Mouse (Mus musculus) neural tube, embryonic 12.5 days (tissue): ENCODE measurements around the gene Col4a3. TPM values are rescaled to one million over a fixed set of nuclear protein-coding genes. Genes with fewer than 3 reads are reported as not detected.
A peak's percentile ranks its signal among the peaks of the same experiment; 100 is the strongest.

Experiments used
- ATAC-seq: fragments of 200-750 bp; cut with Nextera tagmentation; 2 replicates; pipeline ENCODE4 v1.8.0; 2017; ENCODE audit warnings: low read depth, mild to moderate bottlenecking, moderate TSS enrichment, moderate library complexity; ENCODE audit not compliant: low FRiP score
- H3K27ac ChIP-seq: fragments of 300-500 bp; sonication (generic); 2 replicates; pipeline ENCODE4 v1.5.1; 2016
- H3K27me3 ChIP-seq: fragments of 300-500 bp; sonication (generic); replicated peaks from 2 replicates; pipeline ENCODE4 v1.6.1; 2016; ENCODE audit warnings: mild to moderate bottlenecking
- H3K36me3 ChIP-seq: fragments of 300-500 bp; sonication (generic); 2 replicates; pipeline ENCODE4 v1.6.1; 2016; ENCODE audit warnings: mild to moderate bottlenecking
- H3K4me1 ChIP-seq: fragments of 300-500 bp; sonication (generic); 2 replicates; pipeline ENCODE4 v1.6.1; 2016
- H3K4me2 ChIP-seq: fragments of 300-500 bp; sonication (generic); replicated peaks from 2 replicates; pipeline ENCODE4 v1.6.1; 2016; ENCODE audit warnings: mild to moderate bottlenecking
- H3K4me3 ChIP-seq: fragments of 300-500 bp; sonication (generic); 2 replicates; pipeline ENCODE4 v1.5.1; 2016
- H3K9ac ChIP-seq: fragments of 300-500 bp; sonication (generic); 2 replicates; pipeline ENCODE4 v1.6.1; 2016; ENCODE audit warnings: mild to moderate bottlenecking
- H3K9me3 ChIP-seq: fragments of 300-500 bp; sonication (generic); 2 replicates; pipeline ENCODE4 v1.6.1; 2016; ENCODE audit warnings: mild to moderate bottlenecking
- WGBS: fragments of 180-500 bp; shearing (Covaris S2); methylation state at CpG from one replicate; pipeline ENCODE4 v1.1.7; 2016; 5-methylcytosine and 5-hydroxymethylcytosine counted together
- polyA plus RNA-seq: library from polyadenylated mRNA; unstranded; fragments of >200 nt; fragmentation: Nextera tagmentation; extraction: Ambion mirVana; gene quantifications from 2 replicates; pipeline ENCODE4 v1.2.1, GENCODE M21; 2016

Col4a3 gene
- polyA plus RNA-seq, 1 experiment from 2014 or later, result 0.23 TPM

- no peaks in the 10 kb centered on the region for H3K9me3 ChIP-seq
- no peaks in the 10 kb centered on the region for H3K36me3 ChIP-seq
- no peak for ATAC-seq
- no peaks in the 10 kb centered on the region for H3K4me1 ChIP-seq
- no peak overlapping the region for H3K9ac ChIP-seq
- H3K4me3 ChIP-seq, result no peak overlapping the region
- no peaks in the 10 kb centered on the region for H3K27me3 ChIP-seq
- WGBS, result 63% methylated on average over 5 of the region's 5 CpGs
- H3K4me2 ChIP-seq, result no peak overlapping the region
- H3K27ac ChIP-seq, result no peak overlapping the region
Measured at GRCm38 (mm10) chr1:82618001-82618400, 31.3 kb downstream of the Col4a3 start.

- H3K4me2 ChIP-seq, result no peak overlapping the region
- no peak overlapping the region for H3K4me3 ChIP-seq
- H3K9ac ChIP-seq, result no peak overlapping the region
- no peaks in the 10 kb centered on the region for H3K9me3 ChIP-seq
- H3K27ac ChIP-seq, result no peak overlapping the region
- no peak for ATAC-seq
- H3K36me3 ChIP-seq, result no peaks in the 10 kb centered on the region
- 88% methylated on average over 5 of the region's 5 CpGs for WGBS
- H3K27me3 ChIP-seq, result no peaks in the 10 kb centered on the region
- H3K4me1 ChIP-seq, result no peaks in the 10 kb centered on the region
Measured at GRCm38 (mm10) chr1:82618592-82618991, 31.9 kb downstream of the Col4a3 start.

DNA sequence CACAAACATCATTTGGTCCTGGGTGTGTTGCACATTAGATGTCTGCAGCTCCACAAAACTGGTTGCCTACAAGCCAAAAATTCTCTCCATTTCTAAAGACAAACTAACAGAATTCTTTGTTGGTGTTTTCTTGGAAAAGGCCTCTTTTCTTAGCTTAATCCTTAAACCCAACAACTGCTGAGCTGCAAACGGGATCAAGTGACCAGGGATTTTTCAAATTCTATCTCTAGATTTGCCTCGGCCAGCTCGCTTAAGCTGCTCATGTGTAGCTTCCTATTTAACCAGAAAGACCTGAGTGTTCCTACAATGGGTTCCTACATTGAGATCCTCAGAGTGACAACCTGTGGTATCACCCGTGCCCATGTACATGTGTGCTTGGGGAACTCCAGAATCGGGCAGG, 33.3 kb downstream of the Col4a3 start:
- WGBS, result 91% methylated on average over 5 of the region's 5 CpGs
- no peak for ATAC-seq
- no peak overlapping the region for H3K9ac ChIP-seq

DNA sequence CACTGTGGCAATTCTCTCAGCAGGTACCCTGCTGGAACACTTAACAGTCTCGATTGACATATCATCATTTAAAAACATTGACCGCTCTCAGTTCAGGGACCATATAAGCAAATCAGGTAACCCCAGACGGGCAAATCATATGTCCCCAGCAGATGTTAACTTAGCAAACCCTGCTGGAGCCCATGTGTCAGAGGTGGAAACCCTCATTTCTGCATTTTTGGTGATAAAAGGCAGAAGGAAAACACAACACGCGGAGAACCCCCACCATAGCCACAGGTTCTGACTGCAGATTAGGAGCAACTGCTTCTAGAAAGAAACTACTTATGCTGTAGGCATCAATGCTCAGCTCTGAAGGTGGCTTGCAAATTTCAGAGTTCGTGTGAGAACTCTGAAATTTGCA, 38.2 kb downstream of the Col4a3 start:
- no peak overlapping the region for H3K4me2 ChIP-seq
- ATAC-seq, result no peak
- H3K27ac ChIP-seq, result no peak overlapping the region
- H3K9ac ChIP-seq, result no peak overlapping the region
- no peaks in the 10 kb centered on the region for H3K4me1 ChIP-seq
- H3K27me3 ChIP-seq, result no peaks in the 10 kb centered on the region
- 78% methylated on average over 6 of the region's 6 CpGs for WGBS
- H3K4me3 ChIP-seq, result no peak overlapping the region
- no peaks in the 10 kb centered on the region for H3K36me3 ChIP-seq
- H3K9me3 ChIP-seq, result no peaks in the 10 kb centered on the region

More for the DNA sequence above, 33.3 kb downstream of the Col4a3 start:
- H3K27me3 ChIP-seq, result no peaks in the 10 kb centered on the region
- no peaks in the 10 kb centered on the region for H3K36me3 ChIP-seq
- no peaks in the 10 kb centered on the region for H3K4me1 ChIP-seq
- H3K27ac ChIP-seq, result no peak overlapping the region
- H3K9me3 ChIP-seq, result no peaks in the 10 kb centered on the region
- no peak overlapping the region for H3K4me3 ChIP-seq
- no peak overlapping the region for H3K4me2 ChIP-seq

GRCm38 (mm10) chr1:82625474-82625873, 38.8 kb downstream of the Col4a3 start:
- H3K36me3 ChIP-seq, result no peaks in the 10 kb centered on the region
- WGBS, result 90% methylated on average over 2 of the region's 2 CpGs
- H3K27ac ChIP-seq, result no peak overlapping the region
- H3K4me1 ChIP-seq, result no peaks in the 10 kb centered on the region
- H3K27me3 ChIP-seq, result no peaks in the 10 kb centered on the region
- no peak for ATAC-seq
- no peak overlapping the region for H3K9ac ChIP-seq
- no peak overlapping the region for H3K4me3 ChIP-seq
- no peak overlapping the region for H3K4me2 ChIP-seq
- H3K9me3 ChIP-seq, result no peaks in the 10 kb centered on the region

DNA sequence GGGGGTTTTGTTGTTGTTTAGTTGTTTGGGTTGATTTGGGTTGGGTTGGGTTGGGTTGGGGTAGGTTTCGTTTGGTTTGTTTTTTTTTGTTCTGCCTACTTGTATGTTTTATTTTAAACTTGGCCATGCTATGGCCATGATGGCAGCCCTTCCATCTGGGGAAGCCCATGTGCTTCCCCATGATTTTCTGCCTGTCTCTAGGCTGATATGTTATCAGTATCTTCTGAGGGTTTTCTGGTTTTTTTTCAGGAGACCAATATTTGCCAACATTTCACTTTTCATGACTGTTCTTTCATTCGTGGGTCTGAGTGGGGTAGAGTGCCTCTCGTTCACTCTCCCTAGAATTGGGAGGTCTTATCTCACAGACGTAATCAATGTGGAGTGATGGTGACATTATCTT, 40.9 kb downstream of the Col4a3 start:
- no peak overlapping the region for H3K27ac ChIP-seq
- H3K27me3 ChIP-seq, result no peaks in the 10 kb centered on the region
- 85% methylated on average over 4 of the region's 4 CpGs for WGBS
- no peak overlapping the region for H3K9ac ChIP-seq
- H3K36me3 ChIP-seq, result no peaks in the 10 kb centered on the region
- no peak overlapping the region for H3K4me3 ChIP-seq
- no peak for ATAC-seq
- H3K9me3 ChIP-seq, result no peaks in the 10 kb centered on the region
- H3K4me1 ChIP-seq, result no peaks in the 10 kb centered on the region
- H3K4me2 ChIP-seq, result no peak overlapping the region

DNA sequence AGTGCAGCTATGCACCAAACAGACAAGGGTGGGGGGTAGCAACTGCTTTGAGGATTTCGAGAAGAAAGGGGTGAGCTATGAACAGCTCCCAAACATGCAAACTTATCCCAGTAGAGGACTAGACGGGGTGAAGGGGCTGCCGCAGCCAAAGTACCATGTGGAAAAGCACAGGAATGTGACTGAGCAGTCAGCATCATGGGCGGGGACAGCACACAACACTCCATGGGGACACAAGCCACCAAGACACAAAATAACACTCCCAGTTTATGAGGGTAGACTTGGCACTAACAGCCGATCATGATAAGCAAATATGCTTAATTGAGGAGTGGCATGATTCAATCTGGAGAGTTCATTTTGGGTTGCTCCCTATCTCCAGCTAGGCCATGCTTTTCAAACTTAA, 42.8 kb downstream of the Col4a3 start:
- H3K9ac ChIP-seq, result no peak overlapping the region
- no peak for ATAC-seq
- no peak overlapping the region for H3K4me2 ChIP-seq
- H3K9me3 ChIP-seq, result no peaks in the 10 kb centered on the region
- no peaks in the 10 kb centered on the region for H3K36me3 ChIP-seq
- no peaks in the 10 kb centered on the region for H3K27me3 ChIP-seq
- H3K4me1 ChIP-seq, result peaks cover 3% of the 10 kb centered on the region; the same call in 1 of the 2 replicates
- no peak overlapping the region for H3K27ac ChIP-seq
- no peak overlapping the region for H3K4me3 ChIP-seq
- WGBS, result 87% methylated on average over 5 of the region's 5 CpGs

- Histone ChIP-seq H3K9me3 (no peaks in the 10 kb centered on the region), H3K4me1 (peaks cover 5% of the 10 kb centered on the region; the same call in 1 of the 2 replicates), H3K9ac (no peak overlapping the region), H3K4me3 (no peak overlapping the region), H3K27me3 (no peaks in the 10 kb centered on the region), H3K27ac (no peak overlapping the region), H3K36me3 (no peaks in the 10 kb centered on the region), H3K4me2 (no peak overlapping the region)
- 81% methylated on average over 6 of the region's 6 CpGs for WGBS
- ATAC-seq, result no peak
Measured at GRCm38 (mm10) chr1:82631169-82631792, 44.6 kb downstream of the Col4a3 start.

GRCm38 (mm10) chr1:82634545-82635253, 48.0 kb downstream of the Col4a3 start:
- 83% methylated on average over 19 of the region's 19 CpGs for WGBS
- no peaks in the 10 kb centered on the region for H3K9me3 ChIP-seq
- no peak overlapping the region for H3K27ac ChIP-seq
- no peak overlapping the region for H3K4me2 ChIP-seq
- no peak overlapping the region for H3K4me3 ChIP-seq
- H3K9ac ChIP-seq, result no peak overlapping the region
- no peaks in the 10 kb centered on the region for H3K36me3 ChIP-seq
- H3K4me1 ChIP-seq, result peaks cover 5% of the 10 kb centered on the region; the same call in 1 of the 2 replicates
- H3K27me3 ChIP-seq, result no peaks in the 10 kb centered on the region
- ATAC-seq, result peak; percentile 65

- H3K27ac ChIP-seq, result no peak overlapping the region
- no peak overlapping the region for H3K4me2 ChIP-seq
- H3K9me3 ChIP-seq, result no peaks in the 10 kb centered on the region
- no peak for ATAC-seq
- H3K9ac ChIP-seq, result no peak overlapping the region
- no peaks in the 10 kb centered on the region for H3K36me3 ChIP-seq
- H3K4me3 ChIP-seq, result no peak overlapping the region
- H3K4me1 ChIP-seq, result peaks cover 5% of the 10 kb centered on the region; the same call in 1 of the 2 replicates
- H3K27me3 ChIP-seq, result no peaks in the 10 kb centered on the region
- 89% methylated on average over 9 of the region's 9 CpGs for WGBS
Measured at GRCm38 (mm10) chr1:82635254-82635620, 48.5 kb downstream of the Col4a3 start.

DNA sequence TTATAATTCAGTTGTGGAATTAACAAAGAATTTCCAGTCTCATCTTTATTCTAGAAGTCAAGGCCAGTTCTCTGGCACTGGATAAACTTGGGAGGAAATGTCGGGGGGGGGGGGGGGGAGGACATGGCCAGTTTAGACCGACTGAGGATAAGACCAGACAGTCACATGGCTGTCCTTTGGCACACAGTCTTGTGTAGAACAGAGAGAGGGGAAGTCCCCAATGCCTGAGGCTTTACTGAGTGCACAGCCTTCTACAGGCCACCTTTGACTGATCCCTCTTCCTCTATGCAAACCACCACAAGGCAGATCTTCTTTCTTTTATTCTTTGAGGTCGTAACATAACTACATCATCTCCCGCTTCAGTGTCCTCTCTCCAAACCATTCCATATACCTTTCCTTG, 49.6 kb downstream of the Col4a3 start:
- no peak for ATAC-seq
- peaks cover 5% of the 10 kb centered on the region; the same call in 1 of the 2 replicates for H3K4me1 ChIP-seq
- no peaks in the 10 kb centered on the region for H3K36me3 ChIP-seq
- WGBS, result 84% methylated on average over 4 of the region's 4 CpGs
- no peak overlapping the region for H3K4me2 ChIP-seq
- no peaks in the 10 kb centered on the region for H3K27me3 ChIP-seq
- H3K27ac ChIP-seq, result no peak overlapping the region
- H3K4me3 ChIP-seq, result no peak overlapping the region
- no peaks in the 10 kb centered on the region for H3K9me3 ChIP-seq
- H3K9ac ChIP-seq, result no peak overlapping the region

- 97% methylated on average over 7 of the region's 7 CpGs for WGBS
- H3K9me3 ChIP-seq, result no peaks in the 10 kb centered on the region
Measured at GRCm38 (mm10) chr1:82637414-82637813, 50.7 kb downstream of the Col4a3 start.

GRCm38 (mm10) chr1:82638428-82638827, 51.7 kb downstream of the Col4a3 start:
- no peak for ATAC-seq
- H3K9ac ChIP-seq, result no peak overlapping the region
- H3K27ac ChIP-seq, result no peak overlapping the region
- 92% methylated on average over 2 of the region's 2 CpGs for WGBS
- no peak overlapping the region for H3K4me3 ChIP-seq
- no peaks in the 10 kb centered on the region for H3K27me3 ChIP-seq
- no peaks in the 10 kb centered on the region for H3K9me3 ChIP-seq
- H3K4me2 ChIP-seq, result no peak overlapping the region
- H3K4me1 ChIP-seq, result peaks cover 5% of the 10 kb centered on the region; the same call in 1 of the 2 replicates
- H3K36me3 ChIP-seq, result no peaks in the 10 kb centered on the region

More at GRCm38 (mm10) chr1:82637414-82637813, 50.7 kb downstream of the Col4a3 start:
- Histone ChIP-seq H3K9ac (no peak overlapping the region), H3K4me2 (no peak overlapping the region), H3K4me1 (peaks cover 5% of the 10 kb centered on the region; the same call in 1 of the 2 replicates), H3K4me3 (no peak overlapping the region), H3K27ac (no peak overlapping the region), H3K36me3 (no peaks in the 10 kb centered on the region), H3K27me3 (no peaks in the 10 kb centered on the region)
- no peak for ATAC-seq
